Mouse (Mus musculus): Measurements from ENCODE around the gene Dcst1.

Dcst1 gene

DNA sequence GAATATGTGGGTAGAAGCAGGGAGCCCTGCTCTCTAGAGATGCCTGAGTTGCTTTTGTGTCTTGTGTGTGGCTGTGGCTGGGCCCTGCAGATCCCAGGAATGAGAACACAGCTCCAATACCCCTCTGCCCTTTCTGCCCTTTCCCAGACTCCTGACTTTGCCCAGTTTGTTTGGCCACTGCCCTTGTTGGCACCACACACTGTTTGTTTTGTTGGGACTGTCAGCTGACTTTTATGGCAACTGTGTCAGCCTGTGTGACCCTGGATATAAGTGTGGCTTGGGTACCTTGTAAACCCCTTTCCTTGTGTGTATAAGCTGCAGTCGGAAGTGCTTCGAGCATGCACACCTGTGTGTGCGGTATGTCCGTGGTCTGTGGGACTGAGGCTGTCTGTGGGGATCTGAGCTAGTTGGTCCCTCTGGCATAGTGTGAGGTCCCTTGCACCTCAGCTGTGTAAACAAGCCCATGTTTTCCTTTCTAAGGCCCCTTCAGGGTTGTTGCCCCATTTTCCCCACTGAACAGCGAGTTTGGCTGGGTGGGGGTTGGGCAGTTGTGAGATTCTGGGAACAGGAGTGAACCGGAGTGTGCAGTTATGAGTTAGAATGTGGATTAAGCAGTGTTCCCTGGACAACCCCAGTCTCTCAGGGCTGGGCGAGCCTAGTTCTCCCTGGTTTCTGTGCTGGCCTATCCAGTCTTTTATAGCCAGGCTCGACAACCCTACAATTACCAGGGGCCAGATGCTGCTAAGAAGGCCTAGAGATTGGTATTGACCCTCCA lies 59.3 kb downstream of the Dcst1 start:
- DNase-seq = peak; percentile 49

- peak; percentile 24 for DNase-seq
These were observed 59.9 kb downstream of the Dcst1 start for GRCm38 (mm10) chr3:89305105-89305504.

- DNase-seq = no peak
These were observed 60.6 kb downstream of the Dcst1 start for GRCm38 (mm10) chr3:89304440-89304839.

GRCm38 (mm10) chr3:89300514-89300913 lies 64.5 kb downstream of the Dcst1 start:
- DNase-seq = no peak
